Mouse (Mus musculus): ENCODE measurements around the gene Npb. TPM values are rescaled to one million over a fixed set of nuclear protein-coding genes. Genes with fewer than 3 reads are reported as not detected.

Gene Npb
- polyA plus RNA-seq, 1 experiment, result 0.32 TPM

- Histone ChIP-seq H3ac (ENCODE audit: control insufficient read depth, insufficient read length) (no peak overlapping the region), H3K4me3 (no peak overlapping the region), H3K27me3 (ENCODE audit: control insufficient read depth, insufficient read depth, insufficient read length) (no peaks in the 10 kb centered on the region), H3K36me3 (ENCODE audit: control insufficient read depth, insufficient read depth) (peaks cover 14% of the 10 kb centered on the region), H3K79me2 (ENCODE audit: control insufficient read depth, insufficient read depth) (no peaks in the 10 kb centered on the region), H3K4me2 (ENCODE audit: low read depth) (no peak overlapping the region)
- TF ChIP-seq USF1 (IDR thresholded peaks at IDR 0.05; ENCODE audit: low read depth) (no peak), MYOG (IDR thresholded peaks at IDR 0.05; ENCODE audit: control insufficient read depth in 1 of 3, insufficient read depth in 1 of 3, insufficient read length in 2 of 3, low read depth in 2 of 3) (peak in 1 of 3 experiments; percentile 6)
Measured at GRCm38 (mm10) chr11:120605667-120606066, 2.6 kb upstream of the Npb start.

- Histone ChIP-seq H3K4me3 (no peak overlapping the region), H3K79me2 (ENCODE audit: control insufficient read depth, insufficient read depth) (no peaks in the 10 kb centered on the region), H3K4me2 (ENCODE audit: low read depth) (no peak overlapping the region), H3K36me3 (ENCODE audit: control insufficient read depth, insufficient read depth) (peaks cover 14% of the 10 kb centered on the region), H3K27me3 (ENCODE audit: control insufficient read depth, insufficient read depth, insufficient read length) (no peaks in the 10 kb centered on the region), H3ac (ENCODE audit: control insufficient read depth, insufficient read length) (no peak overlapping the region)
- TF ChIP-seq MYOG (IDR thresholded peaks at IDR 0.05; ENCODE audit: control insufficient read depth in 1 of 3, insufficient read depth in 1 of 3, insufficient read length in 2 of 3, low read depth in 2 of 3), result no peak
- TF ChIP-seq TCF3 (IDR thresholded peaks at IDR 0.05; ENCODE audit: insufficient read length, low read depth), result no peak
- no peak for TF ChIP-seq POLR2AphosphoS2 (IDR thresholded peaks at IDR 0.05; ENCODE audit: insufficient read length, low read depth)
- no peak for TF ChIP-seq MAX (IDR thresholded peaks at IDR 0.05; ENCODE audit: low read depth)
- no peak for TF ChIP-seq POLR2A (IDR thresholded peaks at IDR 0.05; ENCODE audit: insufficient read length, low read depth)
- no peak for TF ChIP-seq CEBPB (IDR thresholded peaks at IDR 0.05; ENCODE audit: insufficient read depth, poor library complexity, severe bottlenecking)
- TF ChIP-seq TCF12 (IDR thresholded peaks at IDR 0.05; ENCODE audit: insufficient read depth, poor library complexity, severe bottlenecking), result no peak
- TF ChIP-seq MYOD1 (IDR thresholded peaks at IDR 0.05; ENCODE audit: control insufficient read depth in 1 of 3, insufficient read length in 2 of 3, low read depth in 2 of 3), result no peak
- TF ChIP-seq SRF (IDR thresholded peaks at IDR 0.05; ENCODE audit: control insufficient read depth, insufficient read length, low read depth), result no peak
- TF ChIP-seq REST (IDR thresholded peaks at IDR 0.05; ENCODE audit: insufficient read depth, insufficient read length), result no peak
- TF ChIP-seq USF1 (IDR thresholded peaks at IDR 0.05; ENCODE audit: low read depth), result no peak
- TF ChIP-seq E2F4 (IDR thresholded peaks at IDR 0.05; ENCODE audit: insufficient read depth), result no peak
Measured at GRCm38 (mm10) chr11:120606764-120607163, 1.5 kb upstream of the Npb start.

- Histone ChIP-seq H3K4me3 (no peak overlapping the region), H3K36me3 (ENCODE audit: control insufficient read depth, insufficient read depth) (peaks cover 15% of the 10 kb centered on the region), H3K27me3 (ENCODE audit: control insufficient read depth, insufficient read depth, insufficient read length) (no peaks in the 10 kb centered on the region), H3K4me2 (ENCODE audit: low read depth) (no peak overlapping the region), H3K79me2 (ENCODE audit: control insufficient read depth, insufficient read depth) (peaks cover 2% of the 10 kb centered on the region), H3ac (ENCODE audit: control insufficient read depth, insufficient read length) (no peak overlapping the region)
- TF ChIP-seq MAX (IDR thresholded peaks at IDR 0.05; ENCODE audit: low read depth) (no peak), MYOD1 (IDR thresholded peaks at IDR 0.05; ENCODE audit: control insufficient read depth in 1 of 3, insufficient read length in 2 of 3, low read depth in 2 of 3) (no peak), POLR2AphosphoS2 (IDR thresholded peaks at IDR 0.05; ENCODE audit: insufficient read length, low read depth) (no peak), TCF12 (IDR thresholded peaks at IDR 0.05; ENCODE audit: insufficient read depth, poor library complexity, severe bottlenecking) (no peak), TCF3 (IDR thresholded peaks at IDR 0.05; ENCODE audit: insufficient read length, low read depth) (no peak)
Measured at GRCm38 (mm10) chr11:120609250-120609649, 973 bp downstream of the Npb start.

DNA sequence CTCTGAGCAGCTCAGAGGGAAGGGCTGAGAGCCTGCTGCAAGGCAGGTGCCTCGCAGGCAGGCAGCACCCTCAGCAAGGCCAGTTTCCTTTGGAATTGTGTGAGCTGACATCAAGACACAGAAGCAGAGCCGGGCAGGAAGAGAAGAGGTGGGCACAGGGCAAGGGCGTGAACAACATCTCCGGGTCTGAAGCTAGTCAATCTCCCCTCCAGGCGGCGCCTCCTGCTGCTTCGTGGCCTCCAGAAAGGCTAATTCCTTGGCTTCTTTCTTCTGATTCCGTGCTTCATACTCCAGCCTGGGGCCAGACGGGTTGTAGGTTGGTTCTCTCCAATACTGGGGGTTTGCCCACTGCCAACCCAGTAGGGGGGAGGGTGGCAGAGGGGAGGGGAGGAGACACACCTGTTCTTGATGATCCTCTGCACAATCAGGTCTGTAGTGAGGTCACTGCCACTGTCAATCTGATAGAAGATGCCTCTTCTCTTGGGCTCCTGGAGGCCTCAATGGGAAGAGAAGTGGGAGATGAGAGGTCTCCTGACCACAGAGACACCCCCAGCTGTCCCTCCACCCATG lies 2.3 kb downstream of the Npb start:
- Histone ChIP-seq H3K4me2 (ENCODE audit: low read depth) (no peak overlapping the region), H3ac (ENCODE audit: control insufficient read depth, insufficient read length) (no peak overlapping the region), H3K27me3 (ENCODE audit: control insufficient read depth, insufficient read depth, insufficient read length) (no peaks in the 10 kb centered on the region), H3K79me2 (ENCODE audit: control insufficient read depth, insufficient read depth) (peaks cover 13% of the 10 kb centered on the region), H3K36me3 (ENCODE audit: control insufficient read depth, insufficient read depth) (peaks cover 15% of the 10 kb centered on the region), H3K4me3 (no peak overlapping the region)
- TF ChIP-seq TCF3 (IDR thresholded peaks at IDR 0.05; ENCODE audit: insufficient read length, low read depth) (no peak), SRF (IDR thresholded peaks at IDR 0.05; ENCODE audit: control insufficient read depth, insufficient read length, low read depth) (no peak), TCF12 (IDR thresholded peaks at IDR 0.05; ENCODE audit: insufficient read depth, poor library complexity, severe bottlenecking) (no peak), CEBPB (IDR thresholded peaks at IDR 0.05; ENCODE audit: insufficient read depth, poor library complexity, severe bottlenecking) (no peak), REST (IDR thresholded peaks at IDR 0.05; ENCODE audit: insufficient read depth, insufficient read length) (no peak), USF1 (IDR thresholded peaks at IDR 0.05; ENCODE audit: low read depth) (no peak), POLR2AphosphoS2 (IDR thresholded peaks at IDR 0.05; ENCODE audit: insufficient read length, low read depth) (no peak), MYOD1 (IDR thresholded peaks at IDR 0.05; ENCODE audit: control insufficient read depth in 1 of 3, insufficient read length in 2 of 3, low read depth in 2 of 3) (no peak), MAX (IDR thresholded peaks at IDR 0.05; ENCODE audit: low read depth) (no peak), MYOG (IDR thresholded peaks at IDR 0.05; ENCODE audit: control insufficient read depth in 1 of 3, insufficient read depth in 1 of 3, insufficient read length in 2 of 3, low read depth in 2 of 3) (no peak), E2F4 (IDR thresholded peaks at IDR 0.05; ENCODE audit: insufficient read depth) (no peak), POLR2A (IDR thresholded peaks at IDR 0.05; ENCODE audit: insufficient read length, low read depth) (no peak)

DNA sequence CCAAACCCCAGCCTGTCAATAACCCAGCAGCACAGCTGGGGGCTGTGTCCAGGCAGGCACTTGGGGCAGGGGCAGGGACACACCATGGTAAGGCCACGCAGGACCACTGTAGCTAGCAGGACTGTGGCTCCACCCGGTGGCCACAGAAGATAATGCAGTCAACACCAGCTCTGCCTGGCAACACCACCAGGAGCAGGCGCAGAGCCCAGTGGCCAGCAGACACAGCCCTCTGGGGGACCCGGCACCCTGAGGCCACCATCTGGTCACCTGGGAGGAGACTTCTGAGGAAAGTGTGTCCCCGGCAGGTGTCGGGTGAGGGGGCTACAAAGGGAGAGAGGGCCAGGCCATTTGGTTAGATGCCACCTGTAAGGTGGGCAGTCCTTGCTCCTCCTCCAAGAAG lies 4.5 kb downstream of the Npb start:
- H3K4me2 ChIP-seq (ENCODE audit: low read depth), result no peak overlapping the region
- H3K79me2 ChIP-seq (ENCODE audit: control insufficient read depth, insufficient read depth), result peaks cover 34% of the 10 kb centered on the region
- no peak overlapping the region for H3K4me3 ChIP-seq
- H3K27me3 ChIP-seq (ENCODE audit: control insufficient read depth, insufficient read depth, insufficient read length), result no peaks in the 10 kb centered on the region
- H3K36me3 ChIP-seq (ENCODE audit: control insufficient read depth, insufficient read depth), result peaks cover 15% of the 10 kb centered on the region
- TF ChIP-seq POLR2AphosphoS2 (IDR thresholded peaks at IDR 0.05; ENCODE audit: insufficient read length, low read depth) (peak; percentile 45), CEBPB (IDR thresholded peaks at IDR 0.05; ENCODE audit: insufficient read depth, poor library complexity, severe bottlenecking) (no peak), TCF12 (IDR thresholded peaks at IDR 0.05; ENCODE audit: insufficient read depth, poor library complexity, severe bottlenecking) (no peak), MAX (IDR thresholded peaks at IDR 0.05; ENCODE audit: low read depth) (no peak), MYOD1 (IDR thresholded peaks at IDR 0.05; ENCODE audit: control insufficient read depth in 1 of 3, insufficient read length in 2 of 3, low read depth in 2 of 3) (no peak), REST (IDR thresholded peaks at IDR 0.05; ENCODE audit: insufficient read depth, insufficient read length) (no peak), E2F4 (IDR thresholded peaks at IDR 0.05; ENCODE audit: insufficient read depth) (no peak), MYOG (IDR thresholded peaks at IDR 0.05; ENCODE audit: control insufficient read depth in 1 of 3, insufficient read depth in 1 of 3, insufficient read length in 2 of 3, low read depth in 2 of 3) (no peak), TCF3 (IDR thresholded peaks at IDR 0.05; ENCODE audit: insufficient read length, low read depth) (no peak), USF1 (IDR thresholded peaks at IDR 0.05; ENCODE audit: low read depth) (no peak), POLR2A (IDR thresholded peaks at IDR 0.05; ENCODE audit: insufficient read length, low read depth) (peak; percentile 39), SRF (IDR thresholded peaks at IDR 0.05; ENCODE audit: control insufficient read depth, insufficient read length, low read depth) (no peak)
- no peak overlapping the region for H3ac ChIP-seq (ENCODE audit: control insufficient read depth, insufficient read length)
